Mouse (Mus musculus): ENCODE results near the gene Gadd45a.
A peak's percentile ranks its signal among the peaks of the same experiment; 100 is the strongest.

Gadd45a gene

DNA sequence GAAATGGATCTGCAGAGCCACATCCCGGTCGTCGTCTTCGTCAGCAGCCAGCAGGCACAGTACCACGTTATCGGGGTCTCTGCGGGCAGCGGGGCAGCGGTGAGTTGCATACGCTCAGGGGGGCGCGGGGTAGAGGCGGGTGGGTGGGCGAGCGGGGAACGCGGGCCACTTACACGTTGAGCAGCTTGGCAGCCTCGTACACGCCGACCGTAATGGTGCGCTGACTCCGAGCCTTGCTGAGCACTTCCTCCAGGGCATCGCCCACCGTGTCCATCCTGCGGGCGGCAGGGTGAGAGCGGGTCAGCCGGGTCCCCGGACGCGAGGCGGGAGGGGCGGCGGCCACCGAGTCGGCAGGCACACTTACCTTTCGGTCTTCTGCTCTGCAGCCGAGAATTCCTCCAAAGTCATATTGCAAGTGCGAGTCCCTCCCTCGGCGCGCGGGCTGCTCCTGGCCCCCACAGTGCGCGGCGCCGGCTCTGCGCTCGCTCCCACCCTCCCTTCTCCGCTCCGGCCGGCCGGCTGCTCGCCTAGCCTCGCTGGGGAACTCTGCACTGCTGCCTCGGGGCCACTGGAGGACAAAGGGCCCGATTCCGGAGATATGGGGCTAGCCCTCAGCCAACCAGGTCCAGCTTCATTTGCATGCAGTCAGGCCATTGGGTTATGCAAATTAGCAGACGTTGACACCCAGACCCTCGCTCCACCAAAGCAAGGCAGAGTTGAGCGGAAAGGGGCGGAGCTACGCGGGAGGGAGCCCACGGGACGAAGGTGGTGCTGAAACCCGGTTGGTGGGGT, at the start of gene Gadd45a:
Gene Gadd45a (minus strand): TSS at position 621 of the 792 bp plus-strand sequence.
- DNase-seq: peak; percentile 89 to 92

DNA sequence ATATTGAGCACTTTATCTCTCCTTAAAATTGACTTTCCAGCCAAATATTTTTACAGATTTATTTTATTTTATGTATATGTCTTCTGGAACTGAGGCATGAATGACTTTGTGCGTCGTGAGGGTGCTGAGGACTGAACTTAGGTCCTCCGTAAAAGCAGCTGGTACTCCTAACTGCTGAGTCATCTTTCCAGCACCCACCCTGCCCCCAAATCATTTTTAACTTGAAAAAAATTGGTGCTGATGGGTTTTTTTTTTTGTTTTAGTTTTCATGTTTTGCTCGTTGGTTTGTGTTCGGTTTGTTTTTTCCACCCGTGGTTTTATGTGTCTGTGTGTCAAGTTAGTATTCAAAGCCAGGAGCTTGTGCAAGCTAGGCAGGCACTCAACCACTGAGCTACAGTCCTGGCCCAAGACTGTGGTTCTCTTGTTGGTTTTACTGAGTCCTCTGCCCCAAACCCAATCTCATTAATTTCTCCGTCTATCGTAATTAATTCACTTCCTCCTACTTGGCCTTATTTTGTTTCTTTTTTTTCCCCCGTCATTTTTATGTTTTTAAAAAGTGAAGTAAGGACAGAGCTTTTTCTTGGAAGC, 48.7 kb upstream of the Gadd45a start:
- DNase-seq: no peak

GRCm38 (mm10) chr6:67084465-67084864, 47.2 kb upstream of the Gadd45a start:
- DNase-seq: no peak

GRCm38 (mm10) chr6:67081141-67081540, 43.9 kb upstream of the Gadd45a start:
- DNase-seq: no peak

DNA sequence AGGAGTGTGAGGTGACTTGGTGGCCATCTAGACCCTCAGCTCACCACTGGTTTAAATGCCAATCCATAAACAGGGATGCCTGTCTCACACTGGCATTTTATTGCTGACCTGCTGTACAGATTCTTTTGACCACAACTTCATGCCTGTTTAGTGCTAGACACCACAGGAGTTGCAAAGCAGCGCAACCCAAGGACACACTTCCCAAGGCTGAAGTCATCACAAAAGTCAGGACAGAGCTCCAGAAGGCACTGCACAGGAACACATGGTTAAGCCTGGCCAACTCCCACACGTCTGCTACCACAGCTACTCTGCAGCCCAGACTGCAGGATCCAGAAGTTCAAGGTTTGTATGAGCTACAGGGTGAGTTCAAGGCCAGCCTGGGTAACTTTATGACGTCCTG, 40.8 kb upstream of the Gadd45a start:
- DNase-seq: no peak

- peak; percentile 18 to 40 for DNase-seq
Measured at GRCm38 (mm10) chr6:67077477-67077876, 40.2 kb upstream of the Gadd45a start.

DNA sequence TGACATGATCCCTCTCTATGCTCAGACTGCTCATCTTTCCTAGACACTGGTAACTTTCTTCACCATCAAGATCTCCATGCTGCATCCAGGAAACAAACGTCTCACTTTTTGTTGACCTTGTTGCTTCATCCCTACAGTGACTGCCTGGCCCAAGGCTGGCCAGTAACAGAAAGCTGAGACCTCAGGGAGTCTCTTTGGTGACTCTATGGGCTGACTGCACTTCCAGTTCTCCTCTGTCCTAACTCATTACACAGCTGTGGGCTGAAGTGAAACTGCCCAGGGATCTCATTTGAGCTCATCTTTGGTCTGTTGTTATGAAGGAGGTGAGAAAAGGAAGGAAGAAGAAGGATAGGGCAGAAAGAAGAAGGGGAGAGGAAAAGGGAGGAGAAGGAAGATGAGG, 39.1 kb upstream of the Gadd45a start:
- no peak for DNase-seq

DNA sequence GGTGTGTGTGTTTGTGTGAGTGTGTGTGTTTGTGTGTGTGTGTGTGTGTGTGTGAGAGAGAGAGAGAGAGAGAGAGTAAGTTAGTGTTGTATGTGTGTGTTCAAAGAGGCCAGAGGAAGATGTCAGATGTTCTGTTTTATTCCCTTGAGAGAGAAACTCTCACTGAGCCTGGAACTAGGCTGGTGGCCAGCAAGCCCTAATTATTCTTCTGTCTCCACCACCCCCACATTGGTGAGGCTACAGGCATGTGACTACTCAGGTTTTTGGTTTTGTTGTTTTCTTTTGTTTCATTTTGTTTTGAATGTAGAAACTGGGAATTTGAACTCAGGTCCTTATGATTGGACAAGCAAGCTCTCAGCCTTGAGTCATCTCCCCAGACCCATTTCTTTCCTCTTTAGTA, 37.6 kb upstream of the Gadd45a start:
- no peak for DNase-seq

GRCm38 (mm10) chr6:67073929-67074328, 36.7 kb upstream of the Gadd45a start:
- DNase-seq: no peak

DNA sequence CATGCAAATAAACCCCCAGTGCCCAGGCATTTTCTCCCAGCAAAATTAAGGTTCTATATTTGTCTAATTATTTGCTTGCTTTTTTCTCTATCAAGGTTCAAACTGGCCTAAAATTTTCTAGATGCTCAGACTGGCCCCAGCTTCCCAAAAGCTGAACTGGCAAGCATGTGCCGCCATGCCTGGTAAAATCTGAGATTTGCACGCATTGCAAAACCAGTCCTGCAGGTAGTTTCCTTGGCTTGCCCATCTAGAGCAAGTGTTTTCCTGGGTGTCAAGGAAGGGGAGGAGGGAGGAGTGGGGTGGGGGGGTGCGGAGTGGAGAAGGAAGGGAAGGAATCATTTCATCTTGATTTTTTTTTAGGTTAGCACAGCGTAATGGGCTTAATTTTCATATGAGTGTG, 36.2 kb upstream of the Gadd45a start:
- no peak for DNase-seq

DNA sequence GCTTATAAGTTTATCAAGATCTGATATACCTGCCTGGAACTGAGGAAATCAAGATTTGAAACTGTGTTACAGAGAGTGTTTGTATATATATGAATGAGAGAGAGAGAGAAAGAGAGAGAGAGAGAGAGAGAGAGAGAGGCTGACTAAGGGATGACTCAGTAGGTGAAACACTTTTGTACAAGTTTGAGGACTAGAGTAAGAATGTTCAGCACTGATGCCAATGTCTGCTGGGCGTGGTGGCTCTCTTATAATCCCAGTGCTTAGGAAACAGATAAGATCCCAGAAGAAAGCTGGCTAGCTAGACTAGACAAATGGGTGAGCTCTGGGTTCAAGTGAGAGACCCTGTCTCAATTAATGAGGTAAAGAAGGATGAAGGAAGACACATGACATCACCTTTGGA, 34.4 kb upstream of the Gadd45a start:
- no peak for DNase-seq

- DNase-seq: peak; percentile 38 to 48
Measured at GRCm38 (mm10) chr6:67069800-67070315, 32.6 kb upstream of the Gadd45a start.

DNA sequence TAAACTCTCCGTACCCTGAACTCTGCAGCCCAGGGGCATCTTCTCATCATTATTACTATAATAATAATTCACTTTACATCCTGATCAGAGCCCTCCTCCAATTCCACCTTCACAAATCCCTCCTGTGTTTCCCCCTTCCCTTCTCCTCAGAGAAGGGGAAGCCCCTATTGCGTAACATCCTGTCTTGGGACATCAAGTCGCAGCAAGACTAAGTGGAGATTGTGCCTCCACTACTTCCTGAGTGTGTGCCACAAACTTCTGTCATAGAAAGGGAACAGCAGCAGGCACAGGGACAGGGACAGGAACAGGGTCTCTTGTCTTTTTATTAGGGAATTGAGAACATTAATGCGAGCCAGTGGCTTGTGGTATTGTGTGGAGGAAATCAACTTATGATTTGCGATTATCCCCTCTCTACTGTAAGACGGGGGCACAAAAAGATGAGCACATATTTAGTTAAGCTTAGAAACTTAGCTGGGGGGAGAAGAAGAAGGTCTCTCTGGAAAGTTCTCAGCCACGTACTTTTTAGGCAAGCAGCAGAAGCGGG, 32.0 kb upstream of the Gadd45a start:
- DNase-seq: no peak

GRCm38 (mm10) chr6:67060057-67060456, 22.8 kb upstream of the Gadd45a start:
- DNase-seq: no peak

DNA sequence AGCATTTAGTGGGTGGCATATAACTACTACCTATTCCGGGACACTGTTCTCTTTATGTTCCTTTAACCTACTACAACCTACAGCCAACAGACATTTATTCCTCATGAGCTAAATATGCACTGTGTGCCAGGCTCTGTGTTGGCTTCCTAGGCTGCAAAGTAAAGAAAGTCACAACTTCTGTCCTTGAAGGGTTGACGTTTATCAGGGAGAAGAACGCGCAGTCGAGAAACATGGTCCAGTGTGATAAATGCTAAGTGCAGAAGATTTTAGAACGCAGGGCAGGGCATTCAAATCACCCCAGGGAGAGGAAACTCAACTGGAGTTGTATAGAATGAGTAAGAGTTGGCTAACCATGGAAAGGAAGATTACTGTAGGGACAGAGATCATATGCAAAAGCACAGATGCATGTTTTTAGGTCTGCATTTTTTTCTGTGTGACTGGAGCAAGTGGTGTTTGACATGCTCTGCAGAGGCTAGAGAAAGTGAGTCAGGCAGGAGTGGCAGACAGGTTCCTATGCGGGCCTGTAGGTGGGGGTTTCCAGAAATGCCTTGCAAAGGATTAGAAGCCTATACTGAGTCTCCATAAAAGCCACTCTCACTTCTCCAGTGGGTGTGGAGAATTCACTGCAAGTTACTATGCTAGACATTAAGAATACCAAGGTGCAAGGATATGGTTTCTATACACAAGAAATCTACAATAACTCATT, 20.9 kb upstream of the Gadd45a start:
- DNase-seq: no peak

- no peak for DNase-seq
Measured at GRCm38 (mm10) chr6:67057574-67057973, 20.3 kb upstream of the Gadd45a start.

DNA sequence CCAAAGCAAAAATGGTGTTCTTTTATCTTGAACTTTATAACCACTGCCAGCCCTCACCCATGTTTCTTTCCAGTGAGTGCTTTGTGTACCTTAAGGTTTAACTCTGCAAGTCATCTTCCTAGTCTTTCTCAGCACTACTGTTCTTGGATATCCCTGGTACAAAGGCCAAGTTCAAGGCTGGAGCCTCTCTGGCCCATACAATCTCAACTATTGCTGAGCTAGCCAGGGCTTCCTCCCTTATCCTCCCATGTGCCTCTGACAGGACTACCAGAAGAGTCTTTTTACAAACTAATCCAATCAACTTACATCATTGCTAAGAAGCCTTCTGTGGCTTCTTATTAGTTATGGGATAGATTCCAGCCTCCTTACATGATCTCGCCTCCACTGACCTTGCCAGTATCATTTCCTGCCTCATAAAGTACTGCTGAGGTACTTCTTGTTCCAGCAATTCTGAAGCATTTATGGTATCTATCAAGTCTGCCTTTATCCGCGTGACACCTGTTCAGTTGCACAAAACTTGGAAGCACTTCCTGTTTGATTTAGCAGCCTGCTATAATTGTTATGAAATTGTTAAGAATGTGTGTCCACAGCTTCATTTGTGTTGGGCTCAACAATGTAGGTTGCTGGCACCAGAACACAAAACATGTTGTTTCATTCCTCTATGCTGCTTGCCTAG, 19.8 kb upstream of the Gadd45a start:
- no peak for DNase-seq

DNA sequence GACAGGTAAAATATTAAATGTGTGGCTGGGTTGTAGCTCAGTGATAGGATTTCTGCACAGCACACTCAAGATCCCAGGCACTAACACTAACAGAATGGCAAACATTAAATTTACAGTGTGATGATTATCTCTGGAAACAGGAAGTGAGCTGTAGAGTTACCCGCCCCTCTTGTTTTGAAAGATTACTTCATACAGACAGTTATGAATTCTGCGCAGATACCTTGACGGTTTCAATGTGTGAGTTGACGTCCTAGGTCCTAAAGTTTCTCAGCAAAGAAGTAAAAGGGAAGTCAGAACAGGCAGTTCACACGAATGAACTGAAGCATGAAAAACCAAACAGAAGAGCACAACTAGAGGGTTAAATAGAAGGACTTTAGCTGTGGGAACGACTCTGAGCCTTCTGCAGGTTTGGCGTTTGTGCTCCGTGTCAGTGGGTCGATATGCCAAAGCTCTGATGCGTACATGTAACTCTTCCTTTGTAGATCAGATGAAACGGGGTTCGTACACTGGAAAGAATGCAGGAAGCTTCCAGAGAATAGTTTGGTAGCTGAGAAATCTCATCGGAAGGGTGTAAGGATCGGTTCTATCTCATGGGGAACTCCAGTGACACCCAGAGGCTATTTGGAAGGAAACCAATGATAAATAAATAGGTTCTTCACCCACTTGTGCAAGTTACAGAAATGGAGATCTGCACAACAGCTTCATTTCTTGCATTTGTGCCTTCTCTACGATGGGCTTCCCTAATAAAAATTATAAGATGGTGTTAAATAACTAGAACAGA, 19.0 kb upstream of the Gadd45a start:
- peak; percentile 46 to 59 for DNase-seq

- no peak for DNase-seq
Measured at GRCm38 (mm10) chr6:67050063-67050462, 12.8 kb upstream of the Gadd45a start.

GRCm38 (mm10) chr6:67049695-67050038, 12.4 kb upstream of the Gadd45a start:
- no peak for DNase-seq

- no peak for DNase-seq
Measured at GRCm38 (mm10) chr6:67048880-67049694, 11.8 kb upstream of the Gadd45a start.
